In genomic region chr2:45956792-45957330, GRCm38 (mm10) we compare ENCODE assay signal across 22 mouse cellular contexts.
DNase-seq lines count a peak whose midpoint lies in the region; ATAC-seq and TF ChIP-seq lines count a peak whose summit lies in the region.
"Had no signal": no experiment of that assay in that cellular context is flagged by ENCODE, and none has a peak within 500 bp of the region (broad histone marks: within the 10 kb centered on the region; RNA-seq: fewer than 3 reads in every experiment).

No protein-coding gene starts in this region.

- H3K9me3 ChIP-seq in kidney, embryonic 16.5 days (ENCODE audit: low read length): no peaks in the 10 kb centered on the region
- H3K9me3 ChIP-seq: embryonic facial prominence, embryonic 15.5 days; forebrain, embryonic 15.5 days; heart, embryonic 15.5 days; hindbrain, embryonic 10.5 days had no signal

- H3K36me3 ChIP-seq in kidney, adult 2 months (ENCODE audit: control insufficient read depth, insufficient read depth, low read length): no peaks in the 10 kb centered on the region
- no peaks in the 10 kb centered on the region for H3K36me3 ChIP-seq in kidney, embryonic 16.5 days (ENCODE audit: insufficient read depth, low read length)
- H3K36me3 ChIP-seq: embryonic facial prominence, embryonic 15.5 days; forebrain, embryonic 15.5 days; heart, embryonic 15.5 days; hindbrain, embryonic 10.5 days had no signal

- H3K4me1 ChIP-seq in kidney, adult 2 months (ENCODE audit: control insufficient read depth, insufficient read depth, low read length): no peaks in the 10 kb centered on the region; the same call in 1 of the 2 replicates
- no peaks in the 10 kb centered on the region for H3K4me1 ChIP-seq in kidney, embryonic 16.5 days (ENCODE audit: insufficient read depth, low read length)
- no peaks in the 10 kb centered on the region for H3K4me1 ChIP-seq in cerebellum, adult 2 months (ENCODE audit: control insufficient read depth, insufficient read depth, low read length)
- H3K4me1 ChIP-seq: embryonic facial prominence, embryonic 15.5 days; forebrain, embryonic 15.5 days; heart, embryonic 15.5 days; hindbrain, embryonic 10.5 days had no signal

- peak; percentile 73 for DNase-seq in kidney, adult 2 months
- DNase-seq in kidney, adult 18-20 months: no peak
- DNase-seq in kidney, postnatal 14 days: peak; percentile 25
- DNase-seq in fat pad, adult 2 months (ENCODE audit: extremely low read depth, low read depth, low spot score): peak; percentile 14
- DNase-seq in retina, postnatal 1 day: peak; percentile 2
- no peak for DNase-seq in cerebellum, adult 2 months
- DNase-seq: adrenal gland, postnatal 14 days; cerebellum, adult 18-20 months; cerebellum, postnatal 14 days; embryo, embryonic 11 days; gastrocnemius, postnatal 10 days; heart, adult 2 months; heart, postnatal 14 days had no signal

- no peak for TF ChIP-seq POLR2A in kidney, adult 2 months (IDR thresholded peaks at IDR 0.05; ENCODE audit: low read depth, low read length)
- TF ChIP-seq POLR2A in cerebellum, adult 2 months (IDR thresholded peaks at IDR 0.05; ENCODE audit: borderline replicate concordance, insufficient read depth, low read length): no peak

- WGBS in kidney, adult 2 months: 36% methylated on average over 4 of the region's 4 CpGs
- 56% methylated on average over 4 of the region's 4 CpGs for WGBS in kidney, embryonic 16.5 days
- WGBS in cerebellum, adult 2 months: 52% methylated on average over 4 of the region's 4 CpGs

- no peak for TF ChIP-seq CTCF in kidney, adult 2 months (conservative IDR thresholded peaks at IDR 0.05; ENCODE audit: insufficient read depth, insufficient read length, low read depth, low read length)
- no peak for TF ChIP-seq CTCF in cerebellum, adult 2 months (IDR thresholded peaks at IDR 0.05; ENCODE audit: borderline replicate concordance, insufficient read depth, low read depth, low read length)

- no peak overlapping the region for H3K9ac ChIP-seq in kidney, embryonic 16.5 days (replicated peaks; ENCODE audit: low read length)
- H3K9ac ChIP-seq: embryonic facial prominence, embryonic 15.5 days; forebrain, embryonic 15.5 days; heart, embryonic 15.5 days; hindbrain, embryonic 14.5 days had no signal

- ATAC-seq in kidney, embryonic 16.5 days (ENCODE audit: low FRiP score, low TSS enrichment): no peak
- ATAC-seq: activated CD4-positive, CD25-positive, alpha-beta regulatory T cell, adult 4 months; forebrain, embryonic 15.5 days had no signal

- no peak overlapping the region for H3K4me2 ChIP-seq in kidney, embryonic 16.5 days (replicated peaks; ENCODE audit: low read depth, low read length)
- H3K4me2 ChIP-seq: embryonic facial prominence, embryonic 15.5 days; forebrain, embryonic 15.5 days; heart, embryonic 11.5 days; heart, embryonic 15.5 days; hindbrain, embryonic 14.5 days had no signal

- H3K27me3 ChIP-seq in kidney, adult 2 months (replicated peaks; ENCODE audit: control insufficient read depth, insufficient read depth, low read length): no peaks in the 10 kb centered on the region
- H3K27me3 ChIP-seq in kidney, embryonic 16.5 days (ENCODE audit: insufficient read depth, low read length): no peaks in the 10 kb centered on the region
- H3K27me3 ChIP-seq in cerebellum, adult 2 months (ENCODE audit: control insufficient read depth, insufficient read depth, low read length): no peaks in the 10 kb centered on the region
- H3K27me3 ChIP-seq: embryonic facial prominence, embryonic 15.5 days; forebrain, embryonic 15.5 days; heart, embryonic 15.5 days had no signal

- H3K27ac ChIP-seq in kidney, adult 2 months (ENCODE audit: insufficient read depth, low read depth, low read length): no peak overlapping the region
- H3K27ac ChIP-seq in kidney, embryonic 16.5 days (ENCODE audit: low read length): no peak overlapping the region
- H3K27ac ChIP-seq in cerebellum, adult 2 months (ENCODE audit: insufficient read depth, low read length): no peak overlapping the region
- H3K27ac ChIP-seq: embryonic facial prominence, embryonic 15.5 days; forebrain, embryonic 15.5 days; heart, adult 2 months; heart, embryonic 15.5 days; hindbrain, embryonic 10.5 days; hindbrain, embryonic 14.5 days had no signal

- no peak overlapping the region for H3K4me3 ChIP-seq in kidney, adult 2 months (ENCODE audit: insufficient read depth, low read depth, low read length)
- H3K4me3 ChIP-seq in kidney, embryonic 16.5 days (ENCODE audit: low read length): no peak overlapping the region
- H3K4me3 ChIP-seq in cerebellum, adult 2 months (replicated peaks; ENCODE audit: insufficient read depth, low read depth, low read length): no peak overlapping the region
- H3K4me3 ChIP-seq: embryonic facial prominence, embryonic 15.5 days; erythroblast, embryonic 14.5 days; forebrain, embryonic 15.5 days; heart, adult 2 months; heart, embryonic 15.5 days; hindbrain, embryonic 10.5 days had no signal

Comparison
In these comparisons a context has a peak if more than half of its experiments do, and no peak if none do; other contexts are left out.
1. DNase-seq: peak in kidney, adult 2 months (single experiment), kidney, postnatal 14 days (single experiment), fat pad, adult 2 months (single experiment) and retina, postnatal 1 day (single experiment); none in kidney, adult 18-20 months (single experiment) and cerebellum, adult 2 months (0 of 2).